Mouse (Mus musculus): ENCODE results near the gene Fra10ac1. TPM values are rescaled to one million over a fixed set of nuclear protein-coding genes. Genes with fewer than 3 reads are reported as not detected.

Fra10ac1 gene
- 41.7 TPM for polyA plus RNA-seq (2017; shearing (Covaris generic))

GRCm38 (mm10) chr19:38223905-38224684 lies at the start of gene Fra10ac1:
TSS of gene Fra10ac1 (minus strand) at chr19:38224156.

GRCm38 (mm10) chr19:38264505-38265500 lies 40.8 kb upstream of the Fra10ac1 start, which contains the start of gene Lgi1:
TSS of gene Lgi1 (plus strand) at chr19:38264536.

Other genes with a start within 250 kb of the Fra10ac1 start
- 0.30 TPM for gene Myof, start 180.6 kb downstream of the Fra10ac1 start, polyA plus RNA-seq (2017; shearing (Covaris generic))
- gene Cep55, start 169.1 kb downstream of the Fra10ac1 start, polyA plus RNA-seq (2017; shearing (Covaris generic)), result 2.0 TPM
- gene Ffar4, start 127.1 kb downstream of the Fra10ac1 start, polyA plus RNA-seq (2017; shearing (Covaris generic)), result 0.62 TPM
- not detected for gene Rbp4, start 98.9 kb downstream of the Fra10ac1 start, polyA plus RNA-seq (2017; shearing (Covaris generic))
- gene Pde6c, start 91.4 kb downstream of the Fra10ac1 start, polyA plus RNA-seq (2017; shearing (Covaris generic)), result not detected
- 0.05 TPM for gene Lgi1, start 40.4 kb upstream of the Fra10ac1 start, polyA plus RNA-seq (2017; shearing (Covaris generic))
- 31.7 TPM for gene Slc35g1, start 171.8 kb upstream of the Fra10ac1 start, polyA plus RNA-seq (2017; shearing (Covaris generic))

Measured in CD4-positive, CD25-positive, alpha-beta regulatory T cell (primary cell).